Mouse (Mus musculus) embryonic fibroblast, embryonic 13.5 days (primary cell): Measurements from ENCODE around the gene Bex4.

ENCODE experiments used
- CTCF ChIP-seq: IDR thresholded peaks from 2 replicates; pipeline ENCODE4 v1.5.1; 2011; ENCODE audit warnings: mild to moderate bottlenecking, control low read depth, low read length, moderate library complexity, borderline replicate concordance; ENCODE audit not compliant: insufficient read depth
- POLR2A ChIP-seq: IDR thresholded peaks from 2 replicates; pipeline ENCODE4 v1.6.1; 2011; ENCODE audit warnings: low read depth, mild to moderate bottlenecking, control low read depth, low read length, moderate library complexity

GRCm38 (mm10) chrX:136170625-136171024 lies 31.8 kb downstream of the Bex4 start:
- TF ChIP-seq CTCF (no peak), POLR2A (no peak)
